Mouse (Mus musculus): ENCODE measurements at regions not wholly inside any gene's neighbourhood (a gene's known extent, or its start where the extent isn't known, plus 50 kb on each side); places are given as distances from the start of the nearest gene placed in this dataset.

GRCm38 (mm10) chr10:81996742-81997536 lies 51.0 kb upstream of the Zfp873 start:
- peak; percentile 81 for DNase-seq (ENCODE audit: low read depth, low spot score)

Measured in telencephalon, adult 2 months (tissue).